Mouse (Mus musculus): ENCODE measurements around the gene Mmd. TPM values are rescaled to one million over a fixed set of nuclear protein-coding genes. Genes with fewer than 3 reads are reported as not detected.

The Mmd gene
- polyA plus RNA-seq (2014; fragmentation: Nextera tagmentation; extraction: Ambion mirVana), result 41.3 and 42.7 TPM in 2 replicates

GRCm38 (mm10) chr11:90249025-90249650 is at the start of gene Mmd:
Gene Mmd (plus strand): TSS chr11:90249456.
- peak within 1 kb of the TSS; percentile 80 for H3K4me3 ChIP-seq (ENCODE audit: low read depth, low read length)

GRCm38 (mm10) chr11:90200826-90201225 is 48.4 kb upstream of the Mmd start:
- H3K36me3 ChIP-seq (ENCODE audit: control insufficient read depth, insufficient read depth, low read length), result no peaks in the 10 kb centered on the region
- no peak overlapping the region for H3K4me3 ChIP-seq (ENCODE audit: low read depth, low read length)
- no peak overlapping the region for H3K27ac ChIP-seq (ENCODE audit: low read depth, low read length)
- no peak for ATAC-seq (replicated peaks; ENCODE audit: low FRiP score)
- 74% methylated on average over 2 of the region's 2 CpGs for WGBS
- H3K9ac ChIP-seq (ENCODE audit: low read length), result no peak overlapping the region
- no peaks in the 10 kb centered on the region for H3K9me3 ChIP-seq (ENCODE audit: control insufficient read depth, low read length)
- DNase-seq (ENCODE audit: low spot score), result no peak
- H3K27me3 ChIP-seq (ENCODE audit: control insufficient read depth, insufficient read depth, low read length), result no peaks in the 10 kb centered on the region
- H3K4me1 ChIP-seq (replicated peaks; ENCODE audit: control insufficient read depth, insufficient read depth, low read length), result no peaks in the 10 kb centered on the region
- H3K4me2 ChIP-seq (ENCODE audit: low read depth, low read length, severe bottlenecking), result no peak overlapping the region

More at GRCm38 (mm10) chr11:90249025-90249650, at the start of gene Mmd:
- Histone ChIP-seq H3K4me1 (replicated peaks; ENCODE audit: control insufficient read depth, insufficient read depth, low read length) (peaks cover 6% of the 10 kb centered on the region; the same call in 1 of the 2 replicates), H3K9me3 (ENCODE audit: control insufficient read depth, low read length) (no peaks in the 10 kb centered on the region), H3K36me3 (ENCODE audit: control insufficient read depth, insufficient read depth, low read length) (no peaks in the 10 kb centered on the region), H3K9ac (ENCODE audit: low read length) (peak within 1 kb of the TSS; percentile 82), H3K4me2 (ENCODE audit: low read depth, low read length, severe bottlenecking) (peak within 1 kb of the TSS; percentile 71), H3K27me3 (ENCODE audit: control insufficient read depth, insufficient read depth, low read length) (no peaks in the 10 kb centered on the region), H3K27ac (ENCODE audit: low read depth, low read length) (peak within 1 kb of the TSS; percentile 69; the same call in 1 of the 2 replicates)
- ATAC-seq (replicated peaks; ENCODE audit: low FRiP score) (peak; percentile 99), DNase-seq (ENCODE audit: low spot score) (peak; percentile 98)
- 1% methylated on average over 33 of the region's 51 CpGs for WGBS

DNA sequence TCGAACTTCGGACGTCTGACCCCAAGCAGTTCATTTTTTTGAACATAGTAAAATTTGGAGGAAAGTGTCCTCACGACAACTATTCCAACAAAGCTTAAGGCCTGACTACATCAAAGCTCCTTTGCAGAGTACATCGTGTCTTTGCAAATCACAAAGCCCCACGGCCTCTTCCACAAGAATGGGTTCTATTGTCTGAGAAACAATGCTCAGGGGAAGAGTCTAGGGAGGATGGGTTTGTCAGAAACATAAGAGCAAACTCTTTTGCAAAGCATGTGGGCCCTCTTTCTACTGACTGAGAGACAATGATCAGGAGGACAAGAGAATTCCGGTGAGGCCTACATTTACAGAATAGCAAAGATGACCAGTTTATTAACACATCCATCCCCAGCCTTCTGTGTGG is 35.0 kb upstream of the Mmd start:
- H3K9ac ChIP-seq (ENCODE audit: low read length), result no peak overlapping the region
- no peaks in the 10 kb centered on the region for H3K4me1 ChIP-seq (replicated peaks; ENCODE audit: control insufficient read depth, insufficient read depth, low read length)
- ATAC-seq (replicated peaks; ENCODE audit: low FRiP score), result no peak
- H3K4me2 ChIP-seq (ENCODE audit: low read depth, low read length, severe bottlenecking), result no peak overlapping the region
- no peak overlapping the region for H3K27ac ChIP-seq (ENCODE audit: low read depth, low read length)
- H3K27me3 ChIP-seq (ENCODE audit: control insufficient read depth, insufficient read depth, low read length), result no peaks in the 10 kb centered on the region
- DNase-seq (ENCODE audit: low spot score), result no peak
- no peaks in the 10 kb centered on the region for H3K9me3 ChIP-seq (ENCODE audit: control insufficient read depth, low read length)
- 58% methylated on average over 7 of the region's 7 CpGs for WGBS
- H3K36me3 ChIP-seq (ENCODE audit: control insufficient read depth, insufficient read depth, low read length), result no peaks in the 10 kb centered on the region
- H3K4me3 ChIP-seq (ENCODE audit: low read depth, low read length), result no peak overlapping the region

DNA sequence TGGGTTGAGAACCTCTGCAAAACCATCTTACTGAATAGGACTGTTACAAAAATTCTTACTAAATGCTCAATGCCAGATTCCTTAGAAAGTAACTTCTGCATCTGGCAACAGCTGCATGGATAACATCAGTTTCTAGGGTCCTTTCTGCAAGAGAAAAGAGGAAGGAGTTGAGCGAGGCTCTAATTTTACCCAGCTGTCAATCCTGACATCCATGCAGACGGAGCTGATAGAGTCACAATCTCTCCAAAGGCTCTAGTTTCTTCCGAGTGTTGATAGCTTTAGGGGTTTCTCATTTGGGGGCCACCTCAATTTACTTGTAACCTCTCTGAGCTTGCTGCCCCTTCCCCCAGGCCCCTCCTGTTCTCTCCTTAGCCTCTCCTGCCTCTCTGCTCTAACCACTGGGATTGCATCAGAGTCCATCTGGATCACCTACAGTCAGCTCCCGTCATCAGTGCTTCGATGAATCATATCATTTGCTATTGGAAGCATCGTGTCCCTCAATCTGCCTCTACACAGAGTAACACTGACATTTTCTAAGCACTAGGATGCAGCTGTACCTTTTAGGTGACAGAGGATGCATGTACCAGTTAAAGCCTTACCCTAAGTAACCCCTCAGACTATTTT is 29.1 kb upstream of the Mmd start:
- H3K27ac ChIP-seq (ENCODE audit: low read depth, low read length), result no peak overlapping the region
- no peak overlapping the region for H3K4me2 ChIP-seq (ENCODE audit: low read depth, low read length, severe bottlenecking)
- H3K4me1 ChIP-seq (replicated peaks; ENCODE audit: control insufficient read depth, insufficient read depth, low read length), result no peaks in the 10 kb centered on the region
- DNase-seq (ENCODE audit: low spot score), result no peak
- 79% methylated on average over 6 of the region's 6 CpGs for WGBS
- no peak for ATAC-seq (replicated peaks; ENCODE audit: low FRiP score)
- H3K9ac ChIP-seq (ENCODE audit: low read length), result no peak overlapping the region
- H3K9me3 ChIP-seq (ENCODE audit: control insufficient read depth, low read length), result no peaks in the 10 kb centered on the region
- H3K27me3 ChIP-seq (ENCODE audit: control insufficient read depth, insufficient read depth, low read length), result no peaks in the 10 kb centered on the region
- no peak overlapping the region for H3K4me3 ChIP-seq (ENCODE audit: low read depth, low read length)
- no peaks in the 10 kb centered on the region for H3K36me3 ChIP-seq (ENCODE audit: control insufficient read depth, insufficient read depth, low read length)

DNA sequence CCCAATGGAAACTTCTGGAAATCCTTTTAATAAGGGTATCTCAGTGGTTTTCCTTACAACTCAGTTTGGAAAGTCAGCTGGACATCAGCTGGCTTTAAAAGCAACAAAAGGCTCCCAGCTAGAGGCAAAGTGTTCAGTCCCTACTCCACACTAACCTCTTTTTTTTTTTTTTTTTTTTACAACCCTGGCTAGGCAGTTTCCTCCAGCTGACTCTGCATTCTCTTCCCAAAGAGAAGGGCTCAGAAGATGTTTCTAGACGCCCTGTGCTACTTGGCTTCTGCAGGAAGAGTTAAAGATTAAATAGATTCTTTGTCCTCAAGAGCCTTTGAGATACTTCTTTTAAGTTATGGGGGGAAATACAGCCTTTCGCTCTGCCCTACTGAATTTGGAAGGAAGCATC is 28.5 kb upstream of the Mmd start:
- Histone ChIP-seq H3K4me2 (ENCODE audit: low read depth, low read length, severe bottlenecking) (no peak overlapping the region), H3K4me3 (ENCODE audit: low read depth, low read length) (no peak overlapping the region), H3K27me3 (ENCODE audit: control insufficient read depth, insufficient read depth, low read length) (no peaks in the 10 kb centered on the region), H3K4me1 (replicated peaks; ENCODE audit: control insufficient read depth, insufficient read depth, low read length) (no peaks in the 10 kb centered on the region), H3K9ac (ENCODE audit: low read length) (no peak overlapping the region), H3K36me3 (ENCODE audit: control insufficient read depth, insufficient read depth, low read length) (no peaks in the 10 kb centered on the region), H3K27ac (ENCODE audit: low read depth, low read length) (no peak overlapping the region), H3K9me3 (ENCODE audit: control insufficient read depth, low read length) (no peaks in the 10 kb centered on the region)
- WGBS, result 38% methylated on average over 2 of the region's 2 CpGs
- no peak for ATAC-seq (replicated peaks; ENCODE audit: low FRiP score)
- no peak for DNase-seq (ENCODE audit: low spot score)

DNA sequence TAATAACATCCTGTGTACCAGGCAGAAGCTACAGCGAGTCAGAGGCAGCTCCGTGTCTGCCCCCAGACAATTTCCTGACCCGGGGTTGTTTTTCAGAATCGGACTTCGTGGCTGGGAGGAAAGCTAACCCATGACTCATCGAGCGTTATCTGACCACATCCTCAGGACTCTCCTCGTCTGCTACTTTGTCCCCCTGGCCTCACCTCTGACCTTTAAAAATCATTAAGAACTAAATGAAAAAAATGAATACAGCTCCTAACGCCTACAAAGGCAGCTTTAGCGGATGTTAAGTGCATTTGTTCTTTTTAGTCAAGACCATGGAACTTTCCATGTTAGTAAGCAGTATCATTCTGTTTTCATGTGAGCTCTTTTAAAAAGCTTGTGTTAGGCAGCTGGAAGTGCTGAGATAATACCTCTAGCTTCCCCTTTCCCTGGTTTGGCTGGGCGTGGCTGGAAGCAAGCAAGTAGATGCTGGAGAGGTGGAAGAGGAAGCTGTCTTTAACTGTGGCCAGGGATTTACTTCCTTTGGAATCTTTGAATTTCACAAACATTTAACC is 24.3 kb upstream of the Mmd start:
- H3K9ac ChIP-seq (ENCODE audit: low read length), result no peak overlapping the region
- ATAC-seq (replicated peaks; ENCODE audit: low FRiP score), result no peak
- WGBS, result 75% methylated on average over 11 of the region's 11 CpGs
- peak; percentile 20 for DNase-seq (ENCODE audit: low spot score)
- no peaks in the 10 kb centered on the region for H3K27me3 ChIP-seq (ENCODE audit: control insufficient read depth, insufficient read depth, low read length)
- H3K4me3 ChIP-seq (ENCODE audit: low read depth, low read length), result no peak overlapping the region
- H3K4me2 ChIP-seq (ENCODE audit: low read depth, low read length, severe bottlenecking), result no peak overlapping the region
- H3K4me1 ChIP-seq (replicated peaks; ENCODE audit: control insufficient read depth, insufficient read depth, low read length), result 0 out of 2 replicates have a peak, but pooled peaks cover 2% of the 10 kb centered on the region
- H3K27ac ChIP-seq (ENCODE audit: low read depth, low read length), result no peak overlapping the region
- no peaks in the 10 kb centered on the region for H3K9me3 ChIP-seq (ENCODE audit: control insufficient read depth, low read length)
- H3K36me3 ChIP-seq (ENCODE audit: control insufficient read depth, insufficient read depth, low read length), result no peaks in the 10 kb centered on the region

DNA sequence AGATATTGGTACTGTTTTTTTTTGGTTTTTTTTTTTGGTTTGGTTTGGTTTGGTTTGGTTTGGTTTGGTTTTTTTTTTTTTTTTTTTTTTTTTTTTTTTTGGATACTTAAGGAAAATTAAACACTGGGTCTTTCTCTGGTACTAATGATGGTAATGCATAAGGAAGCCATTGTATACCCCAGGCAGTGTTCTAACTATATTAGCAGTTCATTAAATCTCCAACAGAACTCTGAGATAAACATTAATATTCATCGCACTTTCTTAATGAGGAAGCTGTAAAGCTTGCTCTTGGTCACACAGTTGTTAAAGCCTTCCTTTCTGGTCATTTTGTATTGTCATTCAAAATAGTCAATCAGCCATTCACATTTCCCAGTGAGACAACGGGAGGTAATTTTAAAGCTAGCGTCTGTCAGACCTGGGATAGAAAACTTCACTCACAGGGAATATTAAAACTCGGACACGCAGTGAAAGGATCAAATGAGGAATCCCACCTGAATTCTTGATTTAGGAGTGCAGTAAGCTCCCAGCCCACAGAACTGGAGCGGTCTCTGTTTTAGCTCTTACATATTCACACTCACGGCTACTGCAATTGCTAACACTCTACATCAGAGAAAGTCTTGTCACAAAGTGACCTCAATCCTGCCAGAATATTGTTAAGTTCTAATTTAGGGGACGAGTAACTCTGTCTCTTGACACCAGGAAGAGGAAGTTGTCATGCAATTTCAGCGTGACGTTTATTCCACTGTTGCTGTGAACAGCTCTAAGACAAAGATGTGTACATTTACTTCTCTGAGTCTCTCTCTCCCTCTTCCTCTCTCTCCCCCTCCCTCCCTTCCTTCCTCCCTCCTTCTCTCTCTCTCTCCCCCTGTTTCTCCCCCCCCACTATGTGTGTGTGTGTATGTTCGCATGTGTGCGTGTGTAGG is 22.0 kb upstream of the Mmd start:
- no peak overlapping the region for H3K27ac ChIP-seq (ENCODE audit: low read depth, low read length)
- H3K27me3 ChIP-seq (ENCODE audit: control insufficient read depth, insufficient read depth, low read length), result no peaks in the 10 kb centered on the region
- WGBS, result 48% methylated on average over 12 of the region's 12 CpGs
- H3K4me1 ChIP-seq (replicated peaks; ENCODE audit: control insufficient read depth, insufficient read depth, low read length), result 0 out of 2 replicates have a peak, but pooled peaks cover 2% of the 10 kb centered on the region
- ATAC-seq (replicated peaks; ENCODE audit: low FRiP score), result peak; percentile 78
- H3K9me3 ChIP-seq (ENCODE audit: control insufficient read depth, low read length), result no peaks in the 10 kb centered on the region
- H3K9ac ChIP-seq (ENCODE audit: low read length), result no peak overlapping the region
- no peak for DNase-seq (ENCODE audit: low spot score)
- H3K4me3 ChIP-seq (ENCODE audit: low read depth, low read length), result no peak overlapping the region
- no peaks in the 10 kb centered on the region for H3K36me3 ChIP-seq (ENCODE audit: control insufficient read depth, insufficient read depth, low read length)
- no peak overlapping the region for H3K4me2 ChIP-seq (ENCODE audit: low read depth, low read length, severe bottlenecking)

- no peak overlapping the region for H3K9ac ChIP-seq (ENCODE audit: low read length)
- 0 out of 2 replicates have a peak, but pooled peaks cover 2% of the 10 kb centered on the region for H3K4me1 ChIP-seq (replicated peaks; ENCODE audit: control insufficient read depth, insufficient read depth, low read length)
- no peak overlapping the region for H3K4me3 ChIP-seq (ENCODE audit: low read depth, low read length)
- no peak for ATAC-seq (replicated peaks; ENCODE audit: low FRiP score)
- no peak for DNase-seq (ENCODE audit: low spot score)
- no peaks in the 10 kb centered on the region for H3K27me3 ChIP-seq (ENCODE audit: control insufficient read depth, insufficient read depth, low read length)
- no peaks in the 10 kb centered on the region for H3K36me3 ChIP-seq (ENCODE audit: control insufficient read depth, insufficient read depth, low read length)
- no peak overlapping the region for H3K27ac ChIP-seq (ENCODE audit: low read depth, low read length)
- H3K9me3 ChIP-seq (ENCODE audit: control insufficient read depth, low read length), result no peaks in the 10 kb centered on the region
- H3K4me2 ChIP-seq (ENCODE audit: low read depth, low read length, severe bottlenecking), result no peak overlapping the region
- WGBS, result 85% methylated on average over 9 of the region's 9 CpGs
Observed at GRCm38 (mm10) chr11:90228251-90228949, 20.9 kb upstream of the Mmd start.

All from forebrain, embryonic 11.5 days (tissue).